Mouse (Mus musculus) bone marrow macrophage, adult 2 months (primary cell): ENCODE data around the gene Sike1. TPM values are rescaled to one million over a fixed set of nuclear protein-coding genes. Genes with fewer than 3 reads are reported as not detected.

Experiments
- H3K27ac ChIP-seq: 2 replicates; pipeline ENCODE4 v1.5.1; 2012; ENCODE audit warnings: low read depth, low read length; ENCODE audit not compliant: insufficient read depth
- H3K4me1 ChIP-seq: 2 replicates; pipeline ENCODE4 v1.6.1; 2012; ENCODE audit warnings: low read length; ENCODE audit not compliant: control insufficient read depth, insufficient read depth
- H3K4me3 ChIP-seq: 2 replicates; pipeline ENCODE4 v1.5.1; 2012; ENCODE audit warnings: mild to moderate bottlenecking, low read length, moderate library complexity; ENCODE audit not compliant: insufficient read depth
- CTCF ChIP-seq: IDR thresholded peaks from 2 replicates; pipeline ENCODE4 v1.5.1; 2012; ENCODE audit warnings: low read depth, mild to moderate bottlenecking, low read length, moderate library complexity
- POLR2A ChIP-seq: IDR thresholded peaks from 2 replicates; pipeline ENCODE4 v1.6.1; 2012; ENCODE audit warnings: mild to moderate bottlenecking, low read depth, low read length, borderline replicate concordance
- polyA plus RNA-seq: library from polyadenylated mRNA; stranded (reverse); fragments of >200 nt; gene quantifications from 2 replicates; pipeline ENCODE4 v1.2.4, GENCODE M21; 2012; ENCODE audit not compliant: missing spikeins, insufficient read depth, insufficient read length

Sike1 gene
- polyA plus RNA-seq, 1 experiment, result 53.6 TPM

- no peak for TF ChIP-seq CTCF
- Histone ChIP-seq H3K27ac (peak within 1 kb of the TSS; percentile 84), H3K4me3 (peak within 1 kb of the TSS; percentile 85), H3K4me1 (peaks cover 31% of the 10 kb centered on the region)
Measured at GRCm38 (mm10) chr3:103020249-103020942, 24.9 kb downstream of the Sike1 start, which contains the start of gene Csde1. Gene Csde1, plus strand, starts transcription at chr3:103020426.

- H3K4me3 ChIP-seq, result peak overlapping the region; percentile 85
- H3K27ac ChIP-seq, result peak overlapping the region; percentile 84
- peaks cover 31% of the 10 kb centered on the region for H3K4me1 ChIP-seq
- TF ChIP-seq CTCF, result no peak
- no peak for TF ChIP-seq POLR2A
Measured at GRCm38 (mm10) chr3:103020943-103021638, 25.6 kb downstream of the Sike1 start.

DNA sequence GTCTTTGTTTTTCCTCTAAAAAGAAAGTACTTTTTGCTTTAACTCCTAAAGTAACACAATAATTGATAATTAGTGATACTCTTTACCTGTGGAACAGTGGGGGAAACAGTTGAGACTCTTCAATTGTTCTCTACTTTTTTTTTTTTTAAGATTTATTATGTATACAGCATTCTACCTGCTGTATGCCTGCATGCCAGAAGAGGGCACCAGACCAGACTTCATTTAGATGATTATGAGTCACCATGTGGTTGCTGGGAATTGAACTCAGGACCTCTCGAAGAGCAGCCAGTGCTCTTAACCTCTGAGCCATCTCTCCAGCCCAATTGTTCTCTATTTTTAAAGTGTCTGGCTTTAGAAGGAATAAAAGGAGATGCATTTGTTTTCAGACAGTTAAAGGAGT is 30.7 kb downstream of the Sike1 start:
- TF ChIP-seq CTCF, result no peak
- TF ChIP-seq POLR2A, result no peak
- Histone ChIP-seq H3K4me1 (peaks cover 9% of the 10 kb centered on the region), H3K27ac (no peak overlapping the region), H3K4me3 (no peak overlapping the region)

GRCm38 (mm10) chr3:103040285-103040684 is 44.8 kb downstream of the Sike1 start:
- Histone ChIP-seq H3K4me1 (no peaks in the 10 kb centered on the region), H3K27ac (no peak overlapping the region), H3K4me3 (no peak overlapping the region)
- no peak for TF ChIP-seq POLR2A
- no peak for TF ChIP-seq CTCF

- no peak for TF ChIP-seq CTCF
- no peak for TF ChIP-seq POLR2A
- no peak overlapping the region for H3K27ac ChIP-seq
- no peak overlapping the region for H3K4me3 ChIP-seq
- H3K4me1 ChIP-seq, result no peaks in the 10 kb centered on the region
Measured at GRCm38 (mm10) chr3:103040861-103041379, 45.4 kb downstream of the Sike1 start.

GRCm38 (mm10) chr3:103056016-103056595 is 60.6 kb downstream of the Sike1 start:
- Histone ChIP-seq H3K4me1 (no peaks in the 10 kb centered on the region), H3K4me3 (no peak overlapping the region), H3K27ac (no peak overlapping the region)
- TF ChIP-seq POLR2A (no peak), CTCF (no peak)

DNA sequence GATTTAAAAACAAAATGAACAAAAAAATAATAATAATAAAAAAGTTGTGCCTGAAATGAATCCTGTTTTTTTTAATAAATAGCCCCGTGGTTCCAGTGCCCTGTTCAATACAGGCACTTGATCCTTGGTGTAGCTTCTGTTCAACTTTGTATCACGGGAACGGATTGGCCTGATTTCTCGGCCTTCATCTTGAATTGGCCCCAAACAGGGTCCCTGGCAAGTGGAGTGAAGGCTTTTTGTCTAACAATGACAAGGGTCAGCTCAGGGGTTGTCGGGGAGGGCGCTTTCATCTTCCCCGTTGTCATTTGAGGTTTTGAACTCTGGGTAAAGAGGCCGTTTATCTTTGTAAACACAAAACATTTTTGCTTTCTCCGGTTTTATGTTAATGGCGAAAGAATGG is 62.2 kb downstream of the Sike1 start:
- Histone ChIP-seq H3K27ac (peak overlapping the region; percentile 33; the same call in 1 of the 2 replicates), H3K4me1 (no peaks in the 10 kb centered on the region), H3K4me3 (peak overlapping the region; percentile 72)
- TF ChIP-seq CTCF (no peak), POLR2A (no peak)

Other genes with a start within 250 kb of the Sike1 start
- not detected in 2 replicates for gene Tshb, start 213.0 kb upstream of the Sike1 start, polyA plus RNA-seq
- gene Sycp1, start 59.6 kb upstream of the Sike1 start, polyA plus RNA-seq, result not detected in 2 replicates
- gene Nr1h5, start 31.6 kb upstream of the Sike1 start, polyA plus RNA-seq, result not detected in 2 replicates
- 291 and 299 TPM in 2 replicates for gene Csde1, start 24.7 kb downstream of the Sike1 start, polyA plus RNA-seq
- 95.5 and 101 TPM in 2 replicates for gene Nras, start 62.6 kb downstream of the Sike1 start, polyA plus RNA-seq
- not detected in 2 replicates for gene Ampd1, start 78.3 kb downstream of the Sike1 start, polyA plus RNA-seq
- gene Dennd2c, start 106.9 kb downstream of the Sike1 start, polyA plus RNA-seq, result 6.0 and 6.5 TPM in 2 replicates
- 68.5 and 75.7 TPM in 2 replicates for gene Bcas2, start 175.9 kb downstream of the Sike1 start, polyA plus RNA-seq